Mouse (Mus musculus) heart, adult 2 months (tissue): Measurements from ENCODE around the gene Mms19. TPM values are rescaled to one million over a fixed set of nuclear protein-coding genes. Genes with fewer than 3 reads are reported as not detected.

Experiments used
- DNase-seq, 2 experiments: peaks; one replicate each; pipeline ENCODE4 v3.0.0; 2021
- H3K27ac ChIP-seq: fragments of 200-600 bp; 2 replicates; pipeline ENCODE4 v1.8.1; 2022
- H3K27me3 ChIP-seq: fragments of 200-500 bp; 2 replicates; pipeline ENCODE4 v1.6.1; 2012; ENCODE audit warnings: mild to moderate bottlenecking, low read length, inconsistent platforms, mixed read lengths; ENCODE audit not compliant: control insufficient read depth, insufficient read depth
- H3K36me3 ChIP-seq: fragments of 200-500 bp; 2 replicates; pipeline ENCODE4 v1.6.1; 2012; ENCODE audit warnings: low read length, inconsistent platforms; ENCODE audit not compliant: control insufficient read depth, insufficient read depth
- H3K4me1 ChIP-seq: fragments of 200-500 bp; 2 replicates; pipeline ENCODE4 v1.6.1; 2011; ENCODE audit warnings: low read length; ENCODE audit not compliant: control insufficient read depth, insufficient read depth
- H3K4me3 ChIP-seq: fragments of 200-600 bp; 2 replicates; pipeline ENCODE4 v1.8.1; 2022
- H3K79me2 ChIP-seq: fragments of 200-500 bp; replicated peaks from 2 replicates; pipeline ENCODE4 v1.6.1; 2012; ENCODE audit warnings: mild to moderate bottlenecking, inconsistent platforms, low read length, moderate library complexity, mixed read lengths; ENCODE audit not compliant: control insufficient read depth, insufficient read depth
- H3K9ac ChIP-seq: fragments of 200-500 bp; 2 replicates; pipeline ENCODE4 v1.6.1; 2012; ENCODE audit warnings: low read depth, mild to moderate bottlenecking, control low read depth, inconsistent platforms, low read length, mixed read lengths
- CTCF ChIP-seq: fragments of 200-600 bp; IDR thresholded peaks from 2 replicates; pipeline ENCODE4 v1.8.1; 2022; ENCODE audit warnings: antibody characterized with exemption, mild to moderate bottlenecking, moderate library complexity
- EP300 ChIP-seq: fragments of 200-500 bp; IDR thresholded peaks from 2 replicates; pipeline ENCODE4 v1.6.1; 2011; ENCODE audit warnings: low read depth, low read length, control low read depth; ENCODE audit not compliant: insufficient read depth
- POLR2A ChIP-seq: fragments of 200-500 bp; IDR thresholded peaks from 2 replicates; pipeline ENCODE4 v1.6.1; 2011; ENCODE audit warnings: mild to moderate bottlenecking, low read depth, low read length, control low read depth; ENCODE audit not compliant: insufficient read depth
- WGBS: fragments of 180-500 bp; shearing (Covaris S2); methylation state at CpG from one replicate; pipeline ENCODE4 v1.1.7; 2018; 5-methylcytosine and 5-hydroxymethylcytosine counted together
- intact Hi-C: fragments of 180-260 bp; cut with DNase I; formaldehyde crosslinking; loops from one replicate; pipeline ENCODE4 v1.15.1; 2025
- polyA plus RNA-seq: library from polyadenylated mRNA; depleted of rRNA; stranded (reverse); fragments of >200 nt; gene quantifications from 2 replicates; pipeline ENCODE4 v1.2.3, GENCODE M21; 2012; rRNA removed
- total RNA-seq, 2 experiments: library from RNA; stranded (reverse); gene quantifications; 2 replicates each; pipeline ENCODE4 v1.2.3; 2021

The Mms19 gene
- total and polyA plus RNA-seq, 3 experiments, result 14.2 to 35.4 (median 17.9) TPM

- TF ChIP-seq CTCF (no peak), EP300 (0 out of 2 replicates have a peak, but pooled peaks have one; percentile 28), POLR2A (peak; percentile 62)
- Histone ChIP-seq H3K9ac (peak within 1 kb of the TSS; percentile 43), H3K27ac (peak within 1 kb of the TSS; percentile 68), H3K36me3 (no peaks in the 10 kb centered on the region), H3K4me1 (0 out of 2 replicates have a peak, but pooled peaks cover 1% of the 10 kb centered on the region), H3K4me3 (peak within 1 kb of the TSS; percentile 69), H3K27me3 (no peaks in the 10 kb centered on the region), H3K79me2 (no peaks in the 10 kb centered on the region)
- WGBS, result 1% methylated on average over 46 of the region's 46 CpGs
- intact Hi-C loops, result loop anchor here (5.0 kb wide), 1 partner anchor 37 kb away; the partner anchor contains the start of genes Exosc1 and Zdhhc16
- peak; percentile 70 to 83 for DNase-seq
These were observed 85.3 kb downstream of the Mms19 start, which contains the start of gene Rrp12 for GRCm38 (mm10) chr19:41895460-41896318. Gene Rrp12 (minus strand): TSS chr19:41896173.

DNA sequence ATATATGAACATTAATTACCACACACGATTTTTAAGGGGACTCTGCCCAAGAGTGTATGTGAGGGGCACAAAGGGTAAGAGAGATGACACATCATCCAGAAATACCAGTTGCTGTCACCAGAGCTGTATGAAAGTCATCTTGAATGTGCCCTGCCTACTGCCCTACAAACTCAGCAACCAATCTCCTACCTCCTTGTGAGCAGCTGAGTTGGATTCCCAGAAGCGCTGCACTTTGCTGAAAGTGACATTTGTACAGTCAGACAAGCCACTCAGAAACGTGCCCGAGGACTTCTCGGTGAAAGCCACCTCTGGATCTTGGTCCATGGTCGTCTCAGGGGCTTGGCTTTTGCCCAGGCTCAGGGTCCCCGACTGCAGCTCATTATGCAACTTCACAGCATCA is 86.0 kb downstream of the Mms19 start:
- Histone ChIP-seq H3K27ac (peak overlapping the region; percentile 68), H3K9ac (no peak overlapping the region), H3K27me3 (no peaks in the 10 kb centered on the region), H3K4me1 (0 out of 2 replicates have a peak, but pooled peaks cover 1% of the 10 kb centered on the region), H3K36me3 (no peaks in the 10 kb centered on the region), H3K4me3 (peak overlapping the region; percentile 69), H3K79me2 (no peaks in the 10 kb centered on the region)
- TF ChIP-seq EP300 (no peak), POLR2A (no peak), CTCF (no peak)
- 26% methylated on average over 7 of the region's 7 CpGs for WGBS
- DNase-seq, result peak; percentile 29 to 30
- intact Hi-C loops, result loop anchor here (5.0 kb wide), 1 partner anchor 37 kb away; the partner anchor contains the start of genes Exosc1 and Zdhhc16

Other genes with a start within 250 kb of the Mms19 start
- under 1 TPM; 0.05 to 0.07 TPM for gene Slit1, start 237.5 kb downstream of the Mms19 start, total RNA-seq
- 0.03 and 0.06 TPM in 2 replicates for gene Slit1, start 237.5 kb downstream of the Mms19 start, polyA plus RNA-seq
- 1 to 10 TPM; 1.7 to 2.0 TPM for gene Arhgap19, start 179.1 kb downstream of the Mms19 start, total RNA-seq
- 1.4 and 2.1 TPM in 2 replicates for gene Arhgap19, start 179.1 kb downstream of the Mms19 start, polyA plus RNA-seq
- 1 to 10 TPM; 2.5 to 3.9 TPM for gene Frat1, start 151.2 kb downstream of the Mms19 start, total RNA-seq
- gene Frat1, start 151.2 kb downstream of the Mms19 start, polyA plus RNA-seq, result 1.3 TPM in 2 replicates
- 1 to 10 TPM; 2.7 to 4.9 TPM for gene Frat2, start 133.0 kb downstream of the Mms19 start, total RNA-seq
- gene Frat2, start 133.0 kb downstream of the Mms19 start, polyA plus RNA-seq, result 1.4 and 1.7 TPM in 2 replicates
- 10 to 100 TPM; 13.7 to 17.4 TPM for gene Rrp12, start 85.0 kb downstream of the Mms19 start, total RNA-seq
- 6.6 and 6.9 TPM in 2 replicates for gene Rrp12, start 85.0 kb downstream of the Mms19 start, polyA plus RNA-seq
- gene Pgam1, start 69.2 kb downstream of the Mms19 start, total RNA-seq, result 100 to 1,000 TPM; 122 to 135 TPM
- 111 and 162 TPM in 2 replicates for gene Pgam1, start 69.2 kb downstream of the Mms19 start, polyA plus RNA-seq
- 10 to 100 TPM; 13.2 to 13.9 TPM for gene Exosc1, start 47.7 kb downstream of the Mms19 start, total RNA-seq
- 9.8 and 9.9 TPM in 2 replicates for gene Exosc1, start 47.7 kb downstream of the Mms19 start, polyA plus RNA-seq
- 10 to 100 TPM; 12.3 to 14.6 TPM for gene Zdhhc16, start 47.7 kb downstream of the Mms19 start, total RNA-seq
- 40.3 and 53.3 TPM in 2 replicates for gene Zdhhc16, start 47.7 kb downstream of the Mms19 start, polyA plus RNA-seq
- gene Ubtd1, start 606 bp upstream of the Mms19 start, total RNA-seq, result 10 to 100 TPM; 21.4 to 22.7 TPM
- 27.3 and 37.3 TPM in 2 replicates for gene Ubtd1, start 606 bp upstream of the Mms19 start, polyA plus RNA-seq
- gene Ankrd2, start 54.8 kb upstream of the Mms19 start, total RNA-seq, result under 1 TPM; 0.20 to 0.42 TPM
- not detected in 2 replicates for gene Ankrd2, start 54.8 kb upstream of the Mms19 start, polyA plus RNA-seq
- gene Hoga1, start 64.5 kb upstream of the Mms19 start, total RNA-seq, result 1 to 10 TPM; 1.6 to 2.3 TPM
- gene Hoga1, start 64.5 kb upstream of the Mms19 start, polyA plus RNA-seq, result 0.85 and 1.4 TPM in 2 replicates
- gene 4933411K16Rik, start 71.1 kb upstream of the Mms19 start, total RNA-seq, result under 1 TPM in 1 of 2 experiments, not detected in 1; 0.23 TPM
- 0.41 and 0.73 TPM in 2 replicates for gene 4933411K16Rik, start 71.1 kb upstream of the Mms19 start, polyA plus RNA-seq
- gene Morn4, start 105.2 kb upstream of the Mms19 start, total RNA-seq, result 1 to 10 TPM; 2.3 to 2.5 TPM
- gene Morn4, start 105.2 kb upstream of the Mms19 start, polyA plus RNA-seq, result 5.0 and 5.5 TPM in 2 replicates
- 10 to 100 TPM; 18.2 to 21.3 TPM for gene Pi4k2a, start 109.3 kb upstream of the Mms19 start, total RNA-seq
- gene Pi4k2a, start 109.3 kb upstream of the Mms19 start, polyA plus RNA-seq, result 15.1 and 21.4 TPM in 2 replicates
- gene Avpi1, start 147.9 kb upstream of the Mms19 start, total RNA-seq, result 10 to 100 TPM; 10.0 to 14.4 TPM
- 9.9 and 13.1 TPM in 2 replicates for gene Avpi1, start 147.9 kb upstream of the Mms19 start, polyA plus RNA-seq
- gene Marveld1, start 166.2 kb upstream of the Mms19 start, total RNA-seq, result 10 to 100 TPM; 21.1 to 21.9 TPM
- gene Marveld1, start 166.2 kb upstream of the Mms19 start, polyA plus RNA-seq, result 55.0 and 61.4 TPM in 2 replicates
- gene Zfyve27, start 182.8 kb upstream of the Mms19 start, total RNA-seq, result 10 to 100 TPM; 20.2 to 20.3 TPM
- gene Zfyve27, start 182.8 kb upstream of the Mms19 start, polyA plus RNA-seq, result 27.6 and 33.6 TPM in 2 replicates
- gene Sfrp5, start 221.1 kb upstream of the Mms19 start, total RNA-seq, result 1 to 10 TPM; 4.7 to 5.9 TPM
- gene Sfrp5, start 221.1 kb upstream of the Mms19 start, polyA plus RNA-seq, result 11.6 and 19.0 TPM in 2 replicates